Mouse (Mus musculus): ENCODE measurements at regions not wholly inside any gene's neighbourhood (a gene's known extent, or its start where the extent isn't known, plus 50 kb on each side); places are given as distances from the start of the nearest gene placed in this dataset.
A peak's percentile ranks its signal among the peaks of the same experiment; 100 is the strongest.

DNA sequence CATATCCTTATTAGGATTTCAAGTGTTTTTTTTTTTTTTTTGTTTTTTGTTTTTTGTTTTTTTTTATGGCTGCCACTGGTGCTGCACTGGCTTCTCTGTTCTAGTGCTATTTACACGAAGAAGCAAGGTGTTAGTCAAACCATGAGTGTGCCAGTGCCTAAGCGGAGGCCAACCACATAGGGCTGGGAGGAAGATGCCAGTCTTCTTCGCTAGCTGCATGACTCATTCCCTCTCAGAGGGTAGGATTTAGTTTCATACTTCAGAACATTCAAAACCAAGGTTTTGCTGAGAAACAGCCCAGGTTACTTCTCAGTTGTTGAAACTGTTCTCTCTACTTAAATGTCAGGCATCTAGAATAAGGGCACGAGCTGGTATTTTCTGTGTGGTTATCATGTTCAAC lies 72.6 kb downstream of the Icos start:
- no peak for DNase-seq
- intact Hi-C loops (cut with DNase I) = loop anchor here (10.0 kb wide), 1 partner anchor 244 kb away; no protein-coding TSS in a partner anchor

DNA sequence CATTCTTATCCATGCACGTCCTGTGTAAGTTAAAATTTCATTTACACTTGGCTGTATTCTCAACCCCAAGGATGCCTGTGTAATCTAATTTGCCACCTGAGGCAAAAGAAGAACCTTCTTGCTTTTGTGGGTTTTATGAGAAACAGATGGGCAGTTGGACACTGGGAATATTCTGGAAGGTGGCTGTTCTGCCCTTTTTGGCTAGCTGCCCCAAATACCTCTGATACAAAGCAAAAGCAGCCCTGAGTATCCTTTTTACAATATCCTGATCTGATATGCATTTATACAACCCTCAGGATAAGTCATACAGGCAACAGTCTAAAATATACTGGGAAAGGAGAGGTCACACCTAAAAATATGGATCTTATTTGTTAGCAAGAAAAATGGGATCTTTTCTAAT lies 75.9 kb downstream of the Icos start:
- DNase-seq = no peak
- intact Hi-C loops (cut with DNase I) = loop anchor here (10.0 kb wide), 1 partner anchor 241 kb away; no protein-coding TSS in a partner anchor

DNA sequence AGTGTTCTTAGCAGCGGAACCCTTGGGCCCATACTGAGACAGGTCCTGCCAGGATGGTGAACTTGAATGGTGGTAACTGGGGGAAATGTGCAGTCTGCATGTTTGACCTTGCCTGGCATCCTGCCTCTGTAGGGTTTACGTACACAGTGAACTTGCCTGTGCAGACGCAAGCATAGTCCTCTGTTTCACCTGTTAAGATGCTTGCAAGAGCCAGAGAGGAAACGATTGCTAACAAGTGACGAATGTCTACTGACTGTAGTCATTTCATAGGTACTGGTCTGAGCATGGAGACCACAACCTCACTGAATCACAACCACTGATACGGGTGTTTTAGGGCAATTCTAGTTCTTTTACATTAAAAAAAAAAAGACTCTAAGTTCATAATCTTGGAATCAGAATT lies 76.7 kb downstream of the Icos start:
- no peak for DNase-seq
- intact Hi-C loops (cut with DNase I) = loop anchor here (10.0 kb wide), 1 partner anchor 240 kb away; no protein-coding TSS in a partner anchor

DNA sequence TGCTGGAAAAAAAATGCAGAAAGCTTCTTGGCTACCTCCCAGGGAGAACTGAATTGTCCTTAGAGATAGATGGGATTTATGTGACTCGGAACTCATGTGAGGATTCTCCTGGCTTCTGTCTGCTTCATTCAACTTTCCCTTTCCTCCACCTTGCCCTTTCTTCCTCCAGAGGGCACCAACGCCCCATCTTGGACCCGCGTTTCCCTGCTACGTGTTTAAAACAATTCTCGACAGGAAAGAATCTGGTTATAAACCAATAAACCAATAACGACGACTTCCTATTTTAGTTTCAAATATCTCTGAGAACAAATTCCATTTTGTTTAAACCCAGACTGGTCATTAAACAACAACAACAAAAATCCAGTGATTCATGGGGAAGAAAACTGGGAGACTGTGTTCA lies 77.4 kb downstream of the Icos start:
- peak; percentile 50 to 75 for DNase-seq
- intact Hi-C loops (cut with DNase I) = loop anchor here (5.0 to 10.0 kb wide), 2 partner anchors 240 to 1912 kb away; no protein-coding TSS in a partner anchor

DNA sequence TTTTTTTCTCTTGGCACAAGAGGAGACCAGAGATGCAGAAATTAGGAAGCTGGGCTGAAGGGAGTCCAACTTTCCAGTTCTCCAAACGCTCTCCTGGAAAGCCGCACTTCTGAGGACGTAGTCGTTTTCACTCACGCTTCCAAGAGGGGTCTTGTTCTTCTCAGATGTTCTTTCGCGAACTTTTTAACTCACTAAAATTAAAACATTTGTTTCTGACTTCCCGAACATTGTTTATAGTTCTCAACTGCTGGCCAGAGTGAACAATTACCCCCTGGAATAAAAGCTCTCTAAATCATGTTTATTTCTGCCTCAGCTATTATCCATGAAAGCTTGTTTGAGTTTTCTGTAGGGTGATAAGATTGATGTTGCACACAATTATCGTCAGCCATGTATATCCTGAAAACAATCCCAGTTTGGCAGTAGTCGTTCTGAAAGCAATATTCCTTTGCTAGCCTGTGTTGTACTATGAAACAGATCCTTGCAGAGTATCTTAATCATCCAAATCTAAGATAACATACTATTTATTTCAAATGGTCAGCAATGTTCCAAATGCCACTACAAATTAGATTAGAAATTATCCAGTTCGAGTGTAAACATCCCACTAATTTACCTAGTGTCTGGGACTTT lies 82.3 kb downstream of the Icos start:
- intact Hi-C loops (cut with DNase I) = loop anchor here (5.0 to 10.0 kb wide), 2 partner anchors 235 to 1907 kb away; no protein-coding TSS in a partner anchor
- no peak for DNase-seq

DNA sequence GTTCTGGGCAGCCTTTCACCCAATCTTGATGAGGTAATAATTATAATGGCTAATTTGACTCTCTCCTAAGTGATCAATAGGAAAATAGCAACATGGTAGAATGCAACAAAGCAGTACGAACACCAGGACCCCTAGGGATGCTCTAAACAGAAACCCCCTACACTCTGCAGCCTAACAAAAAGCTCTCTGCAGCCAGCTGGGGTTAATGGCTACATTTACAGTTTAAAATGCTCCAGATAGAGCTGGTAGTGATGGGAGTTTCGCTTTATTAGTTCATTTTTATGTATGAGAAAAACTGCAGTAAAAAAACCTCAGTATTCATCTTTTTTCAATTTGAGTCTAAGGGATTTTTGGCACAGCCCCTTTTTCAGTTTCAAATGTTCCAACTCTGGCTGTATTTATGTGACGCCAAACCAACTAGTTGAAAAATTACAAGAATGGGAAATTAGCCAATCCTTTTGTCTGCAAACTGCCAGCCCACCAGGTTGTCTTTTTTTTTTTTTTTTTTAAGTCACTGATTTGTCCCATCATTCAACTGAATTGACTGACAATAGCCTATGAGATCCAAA lies 84.2 kb downstream of the Icos start:
- DNase-seq = no peak
- intact Hi-C loops (cut with DNase I) = no loop called here

DNA sequence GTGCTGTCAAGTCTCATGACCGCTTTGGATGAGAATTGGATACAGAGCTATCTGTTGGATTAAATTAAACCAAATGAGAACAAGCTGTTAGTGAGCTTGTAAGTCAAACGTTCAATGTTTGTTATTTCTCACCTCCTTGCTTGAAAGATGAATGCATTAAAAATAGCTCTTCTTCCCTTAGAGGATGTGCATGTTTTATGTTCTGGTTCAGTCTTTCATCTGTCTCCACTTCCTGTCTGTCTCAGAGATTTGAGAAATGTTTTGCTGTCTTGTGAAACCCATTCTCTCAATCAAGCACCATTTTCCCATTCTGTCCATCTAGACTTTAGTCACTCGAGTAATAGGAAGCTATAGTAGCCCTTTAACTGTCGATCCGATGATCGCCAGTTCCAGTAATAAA lies 90.4 kb downstream of the Icos start:
- intact Hi-C loops (cut with DNase I) = no loop called here
- no peak for DNase-seq

DNA sequence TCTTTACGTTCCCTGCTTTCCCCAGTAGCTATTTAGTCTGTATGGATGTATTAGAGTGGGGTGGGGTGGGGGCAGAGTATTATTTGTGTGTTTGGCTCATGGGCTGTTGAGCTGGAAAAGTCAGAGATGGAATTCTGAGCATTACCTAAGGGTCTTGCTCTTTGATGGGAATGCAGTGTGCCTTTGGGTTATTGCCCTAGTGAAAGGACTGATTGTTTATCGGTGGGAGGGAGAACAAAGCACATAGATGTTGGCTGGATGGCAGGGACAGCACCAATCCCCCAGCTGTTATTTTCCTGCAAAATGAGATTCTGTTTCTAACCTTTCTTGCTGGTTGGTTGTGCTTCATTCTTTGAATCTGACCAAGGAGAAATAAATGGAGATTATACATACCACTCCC lies 96.4 kb downstream of the Icos start:
- no peak for DNase-seq
- intact Hi-C loops (cut with DNase I) = no loop called here

DNA sequence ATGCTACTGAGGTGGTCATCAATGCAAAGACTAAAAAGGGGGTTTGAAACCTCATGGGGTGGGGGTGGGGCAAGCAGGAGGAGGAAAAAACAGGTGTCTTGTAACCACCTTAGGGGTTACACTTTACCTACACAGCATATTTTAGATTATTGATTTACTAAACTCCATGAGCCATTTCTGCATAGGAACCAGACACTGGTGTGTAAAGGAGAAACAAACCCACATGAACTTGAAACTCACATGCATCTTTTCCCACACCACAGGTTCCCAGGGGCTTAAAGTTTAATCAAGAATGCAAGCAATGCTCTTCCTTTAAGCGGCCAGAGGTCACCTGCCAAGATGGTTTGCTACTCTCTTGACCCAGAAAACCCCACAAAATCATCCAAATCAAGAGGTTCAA lies 97.6 kb downstream of the Icos start:
- no peak for DNase-seq
- intact Hi-C loops (cut with DNase I) = no loop called here

DNA sequence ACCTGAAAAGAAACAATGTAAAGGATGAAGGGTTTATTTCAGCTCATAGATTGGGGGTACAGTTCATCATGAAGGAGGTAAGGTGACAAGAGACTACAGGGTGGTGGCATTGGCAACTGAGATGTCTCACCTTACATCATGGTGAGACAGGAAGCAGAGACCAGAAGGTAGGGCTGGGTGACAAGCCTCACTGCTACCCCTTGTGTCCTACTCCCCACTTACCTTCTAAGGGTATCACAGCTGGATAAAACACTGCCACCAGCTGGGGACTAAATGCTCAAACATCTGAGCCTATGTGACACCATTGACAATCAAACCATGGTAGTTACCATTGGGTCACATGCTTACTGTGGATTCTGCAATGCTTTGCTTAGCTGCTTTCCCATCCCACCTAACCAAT lies 107.0 kb downstream of the Icos start:
- intact Hi-C loops (cut with DNase I) = no loop called here
- DNase-seq = no peak

DNA sequence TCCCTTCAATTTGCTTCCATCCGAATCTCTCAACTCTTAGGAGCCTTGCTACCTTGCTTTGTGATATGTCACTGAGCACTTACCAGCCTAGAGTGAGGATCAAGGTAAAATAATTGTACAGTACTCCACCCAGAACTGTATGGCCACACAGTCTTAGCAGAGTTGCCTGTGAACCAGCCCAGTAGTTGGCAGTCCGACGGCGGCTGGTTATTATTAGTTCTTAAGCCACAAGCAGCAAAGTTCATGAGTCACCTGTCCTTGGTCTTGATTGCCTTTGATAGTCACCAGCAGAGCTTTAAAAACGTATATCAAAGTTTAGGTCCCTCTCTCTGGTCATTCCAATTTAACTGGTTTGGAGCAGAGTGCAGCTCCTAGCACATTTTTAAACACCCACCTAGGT lies 109.1 kb downstream of the Icos start:
- intact Hi-C loops (cut with DNase I) = no loop called here
- no peak for DNase-seq

DNA sequence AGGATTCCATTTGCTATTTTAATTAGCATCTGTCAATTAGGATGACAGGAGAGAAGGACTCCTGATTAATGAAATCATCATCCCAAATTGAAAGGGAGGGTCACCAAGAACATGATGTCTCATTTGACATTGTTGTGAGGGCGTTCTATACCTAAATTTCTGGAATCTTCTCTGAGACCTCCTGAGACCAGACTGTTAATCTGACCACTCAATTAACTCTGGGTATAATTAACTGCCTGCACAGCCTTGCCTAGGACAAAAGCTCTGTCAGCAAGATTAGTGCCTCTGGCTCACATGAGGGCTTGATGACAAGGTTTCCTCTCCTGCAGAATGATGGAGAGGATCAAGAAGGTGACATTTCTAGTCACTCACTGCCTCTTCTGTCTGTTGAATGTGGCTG lies 113.1 kb downstream of the Icos start:
- no peak for DNase-seq
- intact Hi-C loops (cut with DNase I) = no loop called here

DNA sequence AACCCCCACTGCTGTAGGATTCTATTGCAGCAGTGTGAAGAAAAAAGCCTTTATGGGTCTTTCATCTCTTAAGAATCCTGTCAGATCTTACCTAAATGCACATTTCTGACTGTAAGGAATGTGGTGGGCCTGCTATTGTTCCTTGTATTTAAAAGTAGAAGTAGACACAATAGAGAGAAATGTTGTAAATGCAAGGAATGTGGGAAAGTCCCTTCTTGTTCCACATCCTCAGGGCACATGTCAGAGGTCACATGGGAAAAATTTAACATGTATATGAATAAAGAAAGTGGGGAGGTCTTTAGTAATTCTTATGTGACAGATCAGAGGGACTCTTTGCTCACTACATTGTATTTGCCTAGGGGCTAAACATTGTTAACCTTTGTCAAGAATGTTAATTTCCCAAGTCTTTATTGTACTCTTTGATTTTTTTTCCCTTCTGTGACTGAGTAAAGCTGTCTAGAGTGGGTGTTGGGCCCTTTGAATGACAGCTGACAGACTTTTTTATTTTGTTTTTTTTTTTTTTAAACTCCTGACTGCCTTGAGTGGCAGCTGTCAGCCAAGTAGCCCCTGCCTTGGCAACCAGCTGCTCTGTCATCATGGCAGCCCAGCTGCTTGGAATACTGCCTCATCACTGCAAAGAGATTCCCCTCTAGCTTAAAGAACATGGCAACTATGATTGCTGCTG lies 117.9 kb downstream of the Icos start:
- DNase-seq = no peak
- intact Hi-C loops (cut with DNase I) = no loop called here

DNA sequence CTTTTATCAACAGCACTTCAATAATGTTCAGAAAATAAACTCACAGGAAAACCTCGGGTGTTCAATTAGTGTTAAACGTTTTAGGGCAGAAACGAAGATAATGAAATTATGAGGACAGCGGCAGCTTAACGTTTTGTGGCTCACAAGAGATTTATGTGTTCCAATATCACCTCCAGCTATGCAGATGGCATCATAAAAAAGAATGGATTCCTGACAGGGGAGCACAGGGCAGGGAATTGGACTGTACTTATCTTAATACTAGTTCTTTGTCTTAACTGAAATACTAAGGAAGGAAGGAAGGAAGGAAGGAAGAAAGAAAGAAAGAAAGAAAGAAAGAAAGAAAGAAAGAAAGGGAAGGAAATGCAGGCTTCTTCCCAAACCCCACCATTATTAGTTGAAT lies 121.6 kb downstream of the Icos start:
- DNase-seq = no peak
- intact Hi-C loops (cut with DNase I) = no loop called here

DNA sequence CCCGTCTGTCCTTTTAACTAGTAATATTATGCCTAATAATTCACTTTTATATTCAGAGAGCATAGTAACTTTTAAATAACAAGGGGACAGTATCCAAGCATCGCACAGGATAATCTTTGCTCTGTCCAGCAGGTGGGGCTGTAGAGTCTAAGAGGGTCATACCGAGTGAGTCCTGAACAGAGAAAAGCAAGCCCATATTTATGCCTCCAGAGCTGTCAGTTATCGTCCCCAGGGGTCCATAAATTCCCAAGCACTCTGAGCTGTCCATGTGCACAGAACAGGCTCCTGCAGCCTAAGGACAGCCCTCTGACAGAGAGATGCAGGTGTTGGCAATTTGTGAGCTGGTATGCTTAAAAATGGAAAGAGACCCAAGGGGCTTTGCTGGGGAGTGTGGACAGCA lies 124.0 kb downstream of the Icos start:
- DNase-seq = peak; percentile 7 to 21

DNA sequence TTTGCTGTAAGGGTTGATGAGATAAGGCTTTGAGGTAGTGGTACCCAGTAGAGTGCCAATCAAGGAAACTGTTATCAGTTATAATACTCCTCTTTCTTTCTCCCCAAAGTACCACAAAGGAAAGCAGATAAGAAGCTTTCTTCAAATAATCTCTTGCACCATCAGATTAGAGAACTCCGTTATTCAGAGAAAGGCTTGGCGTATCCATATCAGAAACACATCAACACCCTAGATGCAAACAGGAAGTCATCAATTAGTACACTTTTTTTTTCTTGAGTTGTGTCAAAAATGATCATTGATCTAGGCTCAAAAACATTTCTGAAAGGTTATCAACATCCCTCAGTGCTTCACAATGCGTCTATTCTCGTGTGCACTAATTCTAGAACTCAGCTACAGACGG lies 124.6 kb downstream of the Icos start:
- intact Hi-C loops (cut with DNase I) = no loop called here
- DNase-seq = no peak

More for the DNA sequence above, 124.0 kb downstream of the Icos start:
- intact Hi-C loops (cut with DNase I) = no loop called here

DNA sequence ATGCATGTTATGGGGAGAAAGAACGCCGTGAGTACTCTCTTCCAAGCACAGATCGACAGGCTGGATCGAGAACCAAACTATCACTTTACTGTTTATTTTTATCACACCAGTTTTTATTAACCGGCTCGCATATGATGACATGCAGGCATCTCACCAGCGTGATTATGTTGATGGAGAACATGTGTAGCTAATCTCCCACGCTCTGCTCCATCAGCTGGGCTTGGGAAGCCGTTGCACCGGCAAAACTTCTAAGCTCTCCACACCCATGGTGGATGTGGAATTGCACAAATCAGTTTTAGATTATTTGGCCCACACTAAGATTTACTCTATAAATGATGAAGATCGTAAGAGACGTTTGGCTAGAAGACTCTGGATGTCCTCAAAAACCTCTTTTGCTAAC lies 125.9 kb downstream of the Icos start:
- DNase-seq = peak in 1 of 2 experiments; percentile 1

DNA sequence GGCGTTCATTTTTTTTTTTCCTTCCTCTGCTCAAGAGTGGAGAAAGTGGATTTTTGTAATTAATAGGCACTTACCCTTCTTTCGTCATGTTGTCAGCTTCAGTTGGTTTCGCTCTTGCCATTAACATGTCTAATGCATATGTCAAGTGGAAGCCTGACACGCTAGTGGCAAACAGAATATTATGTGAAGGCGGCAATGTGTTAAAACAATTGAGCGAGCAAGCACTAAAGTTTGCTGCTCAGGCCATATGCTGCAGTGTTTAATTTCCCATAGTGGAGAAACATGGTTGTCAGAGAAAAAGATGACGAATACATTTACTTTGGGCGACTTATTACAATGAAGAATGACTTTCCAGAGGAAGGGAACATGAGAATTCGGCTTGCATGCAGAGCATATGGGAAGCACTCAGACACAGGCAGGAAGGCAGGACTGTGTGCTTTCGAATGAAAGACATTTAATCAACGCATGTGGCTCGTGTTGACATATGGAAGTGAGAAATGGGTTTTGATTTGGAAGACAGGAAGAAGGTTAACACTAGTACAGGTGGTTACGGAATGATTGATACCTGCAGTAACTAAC lies 134.1 kb downstream of the Icos start:
- no peak for DNase-seq
- intact Hi-C loops (cut with DNase I) = no loop called here

More for the DNA sequence above, 125.9 kb downstream of the Icos start:
- intact Hi-C loops (cut with DNase I) = no loop called here

DNA sequence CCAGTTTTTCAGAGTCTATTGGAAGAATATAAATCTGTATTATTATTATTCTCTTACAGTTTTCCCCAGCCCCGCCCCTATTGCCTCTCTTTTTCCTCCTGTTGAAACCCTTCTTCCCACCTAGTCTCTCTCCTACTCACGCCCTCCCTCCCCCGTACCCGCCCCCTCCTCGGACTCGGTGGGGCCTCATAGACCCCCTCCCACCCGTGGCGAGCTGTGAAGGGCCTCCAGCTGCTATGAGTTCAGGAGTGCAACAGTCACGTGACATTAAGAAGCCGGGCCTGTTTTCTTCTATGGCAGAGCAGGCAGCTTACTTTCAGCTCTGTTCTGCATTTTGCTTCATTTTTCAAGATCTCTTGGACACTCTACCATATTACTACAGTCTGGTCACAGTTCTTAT lies 139.8 kb downstream of the Icos start:
- intact Hi-C loops (cut with DNase I) = no loop called here
- DNase-seq = no peak

DNA sequence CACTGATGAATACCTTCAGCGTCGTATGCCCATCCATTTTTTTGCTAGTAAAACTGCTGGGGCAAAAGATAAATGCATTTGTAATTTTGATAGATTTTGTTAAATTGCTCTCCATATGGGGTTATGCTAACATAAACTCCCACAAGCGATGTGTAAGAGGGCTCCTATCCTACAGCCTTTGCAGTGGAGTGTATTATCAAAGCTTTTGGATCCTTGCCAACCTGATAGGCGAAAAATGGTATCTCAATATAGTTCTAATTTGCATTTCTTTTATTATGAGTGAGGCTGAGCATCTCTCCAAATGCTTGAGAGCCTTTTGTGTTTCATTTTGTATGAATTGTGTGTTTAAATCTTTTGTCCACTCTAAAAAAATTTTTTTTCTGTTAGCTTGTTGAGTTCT lies 140.3 kb downstream of the Icos start:
- intact Hi-C loops (cut with DNase I) = no loop called here
- no peak for DNase-seq

DNA sequence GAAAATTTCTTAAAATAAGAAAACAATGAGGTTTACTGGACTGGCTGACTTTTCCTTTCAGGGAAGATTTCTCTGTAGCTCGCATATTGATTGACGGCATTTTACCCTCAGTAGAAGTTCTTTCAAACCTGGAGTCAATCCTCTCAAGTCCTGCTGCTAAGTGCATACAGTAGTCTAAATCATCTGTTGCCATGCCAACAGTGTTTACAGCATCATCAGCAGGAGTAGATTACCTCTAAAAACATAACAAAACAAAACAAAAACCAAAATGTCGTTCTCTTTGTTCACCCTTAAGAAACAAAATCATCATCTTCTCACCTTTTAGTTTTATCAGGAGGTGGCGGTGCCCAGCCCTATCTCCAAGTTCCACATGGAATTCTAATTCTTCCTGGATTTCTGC lies 143.8 kb downstream of the Icos start:
- intact Hi-C loops (cut with DNase I) = no loop called here
- DNase-seq = no peak

DNA sequence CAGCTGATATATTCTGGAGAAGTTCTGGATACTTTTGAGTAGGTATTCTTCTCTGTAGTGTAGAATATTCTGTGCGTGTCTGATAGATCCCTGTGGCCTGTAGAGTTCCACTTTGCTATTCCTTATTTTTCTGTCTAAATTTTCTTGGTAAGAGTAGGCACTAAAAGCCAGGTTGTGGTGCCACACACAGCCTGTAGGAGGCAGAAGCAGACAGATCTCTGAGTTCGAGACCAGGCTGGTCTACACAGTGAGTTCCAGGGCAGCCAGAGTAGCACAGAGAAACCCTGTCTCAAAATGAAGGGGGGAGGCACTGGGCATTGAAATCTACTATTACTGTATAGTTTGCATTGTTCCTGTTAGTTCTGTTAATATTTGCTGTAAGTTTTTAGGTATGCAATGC lies 147.4 kb downstream of the Icos start:
- DNase-seq = no peak
- intact Hi-C loops (cut with DNase I) = no loop called here

Measured in heart, postnatal 14 days (tissue).